Mouse (Mus musculus) frontal cortex, postnatal 10 days (tissue): Measurements from ENCODE around the gene Eef1akmt2.

ENCODE experiments used
- DNase-seq, 2 experiments: peaks; one replicate each; pipeline ENCODE4 v3.0.0; 2022; ENCODE audit warnings: low spot score in 2 of 2, mixed read lengths in 1 of 2

Eef1akmt2 gene

DNA sequence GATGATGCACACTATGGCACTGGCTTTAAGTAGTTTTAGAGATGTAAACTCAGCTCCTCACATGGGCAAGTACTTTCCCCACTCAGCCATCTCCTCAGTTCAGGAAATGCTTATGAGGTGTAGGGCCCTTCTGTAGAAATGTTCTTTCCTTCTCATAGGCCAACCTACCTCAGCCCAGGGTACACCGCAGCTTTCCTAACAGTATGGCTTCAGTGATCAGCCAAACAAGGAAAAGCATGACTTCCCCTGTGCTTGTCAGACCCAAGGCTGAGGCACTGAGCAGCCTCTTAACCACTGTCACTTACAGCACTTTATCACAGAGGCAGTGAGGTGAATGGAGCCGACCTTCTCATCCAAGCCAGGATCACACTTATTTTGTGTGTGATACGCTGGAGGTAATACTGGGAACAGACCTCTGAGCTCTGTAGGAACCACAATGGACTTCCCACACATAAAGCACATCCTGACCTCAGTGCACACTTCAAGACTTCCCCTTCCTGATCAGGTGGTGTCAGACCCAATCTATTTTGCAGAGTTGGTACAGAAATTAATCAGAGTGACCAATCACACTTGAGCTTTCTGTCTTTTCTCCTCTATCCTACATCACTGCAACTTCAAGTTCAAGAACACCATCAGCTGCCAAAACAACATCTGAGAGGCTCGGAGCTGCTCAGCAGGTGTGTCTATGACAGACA, 64.8 kb downstream of the Eef1akmt2 start:
- DNase-seq: no peak

DNA sequence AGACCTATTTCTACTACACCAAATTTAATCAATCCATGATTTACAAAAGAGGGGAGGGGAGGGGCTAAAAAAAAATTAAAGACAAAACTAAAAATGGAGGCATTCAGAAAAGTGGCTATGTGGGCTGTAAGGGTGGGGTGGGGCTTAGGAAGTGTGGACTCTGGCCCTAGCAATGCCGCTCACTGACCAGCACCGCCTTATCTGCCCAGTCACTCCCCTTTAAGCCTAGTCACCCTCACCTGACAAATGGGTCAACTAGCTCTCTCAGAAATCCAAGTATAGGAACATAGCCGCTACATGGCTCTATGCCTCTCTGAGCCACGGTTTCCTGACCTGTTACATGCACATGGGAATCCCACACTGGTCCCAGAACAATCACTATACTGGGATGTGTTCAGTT, 65.5 kb downstream of the Eef1akmt2 start:
- DNase-seq: no peak

DNA sequence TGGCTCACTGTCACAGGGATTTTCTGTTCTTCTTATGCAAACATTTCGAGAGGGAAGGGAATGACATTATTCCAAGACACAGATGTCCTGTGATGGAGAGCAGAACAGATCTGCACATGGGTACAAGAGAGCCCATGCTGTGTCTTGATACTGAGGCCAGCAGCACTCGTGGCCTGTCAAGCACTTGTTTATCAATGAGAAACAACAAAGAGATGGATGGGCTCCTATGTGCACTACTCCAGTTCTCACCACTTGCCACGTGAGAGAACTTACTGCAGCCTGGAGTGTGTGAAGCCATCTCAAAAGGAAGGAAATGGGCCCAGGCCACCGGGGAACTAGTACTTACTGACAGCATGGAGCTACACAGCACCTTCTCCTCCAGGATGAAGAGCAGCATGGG, 66.0 kb downstream of the Eef1akmt2 start:
- no peak for DNase-seq

DNA sequence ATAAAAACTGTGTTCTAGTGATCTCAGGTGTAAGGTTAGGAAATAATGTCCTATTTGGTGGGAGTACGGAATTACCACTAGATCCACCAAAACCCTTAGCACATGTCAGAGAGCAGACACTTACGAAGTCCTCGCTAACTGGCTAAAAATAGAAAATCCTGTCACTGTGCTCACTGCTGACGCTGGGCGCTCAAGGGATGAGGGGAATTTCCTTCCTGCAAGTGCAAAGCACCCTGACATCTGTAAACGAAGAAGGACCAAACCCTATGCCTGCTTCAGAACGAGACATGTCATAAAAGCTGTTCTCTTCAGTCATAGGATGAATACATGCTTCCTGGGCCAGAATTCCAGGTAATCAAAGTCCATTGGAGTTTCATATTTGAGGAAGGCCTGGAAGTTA, 66.5 kb downstream of the Eef1akmt2 start:
- no peak for DNase-seq

DNA sequence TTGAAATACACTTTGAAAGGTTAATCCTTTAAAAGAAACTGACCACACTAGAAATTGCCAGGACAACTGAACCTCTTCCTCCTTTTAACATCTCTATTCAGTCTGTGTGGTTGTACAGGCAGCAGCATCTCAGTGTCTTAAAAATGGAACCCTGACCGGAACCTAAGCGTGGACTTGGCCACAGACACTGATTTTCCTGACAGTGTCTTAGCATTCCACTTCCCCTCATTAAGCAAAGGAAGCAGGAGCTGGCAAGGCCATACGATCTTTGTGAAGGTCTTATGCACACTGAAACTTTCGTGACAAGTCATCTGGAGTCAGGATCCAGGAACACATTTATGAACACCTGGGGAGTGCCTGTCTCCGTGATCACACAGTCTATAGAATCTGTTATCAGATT, 68.4 kb downstream of the Eef1akmt2 start:
- no peak for DNase-seq

DNA sequence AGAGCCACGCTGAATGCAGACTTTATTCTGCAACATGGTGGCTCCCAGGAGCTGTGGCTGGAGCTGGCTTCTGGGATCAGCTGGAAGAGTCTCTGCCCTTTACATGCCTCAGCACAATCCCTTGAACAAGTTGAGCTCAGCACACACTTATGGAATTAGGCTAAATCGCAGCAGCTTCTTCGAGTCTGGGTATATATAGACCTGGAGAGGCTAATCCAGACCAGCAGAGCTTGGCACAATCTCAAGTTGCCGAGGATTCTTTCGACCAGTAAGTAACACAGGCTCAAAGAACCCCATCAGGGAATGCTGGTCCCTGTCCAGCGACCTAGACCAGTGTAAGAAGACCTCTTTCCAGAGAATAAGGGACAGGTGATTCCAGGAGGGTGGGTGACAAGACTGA, 70.6 kb downstream of the Eef1akmt2 start:
- DNase-seq: no peak

DNA sequence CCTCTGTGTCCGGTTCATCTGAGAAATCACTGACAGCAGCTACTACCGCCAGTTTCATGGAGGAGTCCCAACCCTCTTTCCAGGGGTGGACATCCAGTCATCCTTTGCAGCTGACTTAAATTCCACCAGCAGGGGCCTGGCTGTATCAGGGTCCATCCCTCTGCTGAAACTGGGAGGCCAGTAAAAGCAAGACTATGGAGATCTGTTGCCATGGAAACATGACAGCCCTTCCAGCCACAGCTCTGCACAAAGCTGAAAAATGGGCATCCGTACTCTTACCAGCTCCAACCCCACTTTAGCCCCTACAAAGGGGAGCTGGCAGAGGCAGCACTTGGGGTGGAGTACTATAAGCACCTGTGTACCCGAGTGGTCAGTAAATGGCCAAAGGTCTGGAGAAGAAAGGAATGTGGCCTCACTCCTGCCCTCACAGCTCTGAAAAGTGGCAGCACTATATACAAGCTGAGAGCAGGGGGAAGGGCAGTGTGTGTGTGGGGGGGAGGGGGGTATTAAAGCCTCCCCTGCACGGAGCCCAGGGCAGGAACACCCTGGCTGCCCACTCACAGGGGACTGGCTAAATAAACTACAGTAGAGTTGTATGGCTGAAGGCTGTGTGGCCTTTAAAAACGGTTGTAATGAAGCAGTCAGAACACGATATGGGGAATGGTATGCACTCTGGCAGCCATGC, 71.2 kb downstream of the Eef1akmt2 start:
- DNase-seq: no peak

DNA sequence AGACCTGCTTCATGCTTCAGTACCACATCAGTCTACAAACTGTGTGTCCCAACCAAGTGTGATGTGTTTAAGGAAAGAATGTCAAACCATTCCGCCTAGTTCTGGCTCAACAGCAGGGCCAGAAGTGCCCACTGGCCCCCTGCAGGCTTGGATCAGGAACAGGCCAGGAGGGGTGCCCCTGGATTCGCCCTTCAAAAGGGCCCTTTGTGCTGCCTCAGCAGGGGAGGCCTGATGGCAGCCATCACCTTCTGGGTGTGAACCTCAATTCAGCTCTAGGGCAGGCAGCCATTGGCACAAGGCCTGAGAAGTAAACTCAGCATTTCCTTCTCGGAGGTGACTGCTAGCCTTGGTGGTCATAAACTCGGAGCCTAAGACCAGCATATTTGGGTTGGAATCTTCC, 71.9 kb downstream of the Eef1akmt2 start:
- no peak for DNase-seq

DNA sequence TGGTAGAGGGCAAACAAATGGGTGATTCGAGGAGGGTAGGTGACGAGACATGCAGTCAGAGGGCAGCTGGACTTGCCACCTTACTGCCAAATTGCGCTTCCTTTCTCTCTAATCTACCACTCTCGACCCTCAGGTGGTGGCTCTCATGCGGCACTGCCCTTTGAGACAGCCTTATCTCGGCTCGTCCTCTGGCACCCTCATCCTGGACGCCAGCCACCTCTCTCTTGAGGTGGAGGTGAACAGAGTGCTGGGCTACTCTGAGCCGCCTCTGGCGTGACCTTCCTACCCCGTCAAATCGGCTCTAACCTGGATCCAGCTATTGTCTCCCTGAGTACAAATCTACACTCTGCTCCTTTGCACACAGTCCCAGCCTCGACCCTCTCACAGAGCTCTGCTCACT, 73.8 kb downstream of the Eef1akmt2 start:
- DNase-seq: no peak

DNA sequence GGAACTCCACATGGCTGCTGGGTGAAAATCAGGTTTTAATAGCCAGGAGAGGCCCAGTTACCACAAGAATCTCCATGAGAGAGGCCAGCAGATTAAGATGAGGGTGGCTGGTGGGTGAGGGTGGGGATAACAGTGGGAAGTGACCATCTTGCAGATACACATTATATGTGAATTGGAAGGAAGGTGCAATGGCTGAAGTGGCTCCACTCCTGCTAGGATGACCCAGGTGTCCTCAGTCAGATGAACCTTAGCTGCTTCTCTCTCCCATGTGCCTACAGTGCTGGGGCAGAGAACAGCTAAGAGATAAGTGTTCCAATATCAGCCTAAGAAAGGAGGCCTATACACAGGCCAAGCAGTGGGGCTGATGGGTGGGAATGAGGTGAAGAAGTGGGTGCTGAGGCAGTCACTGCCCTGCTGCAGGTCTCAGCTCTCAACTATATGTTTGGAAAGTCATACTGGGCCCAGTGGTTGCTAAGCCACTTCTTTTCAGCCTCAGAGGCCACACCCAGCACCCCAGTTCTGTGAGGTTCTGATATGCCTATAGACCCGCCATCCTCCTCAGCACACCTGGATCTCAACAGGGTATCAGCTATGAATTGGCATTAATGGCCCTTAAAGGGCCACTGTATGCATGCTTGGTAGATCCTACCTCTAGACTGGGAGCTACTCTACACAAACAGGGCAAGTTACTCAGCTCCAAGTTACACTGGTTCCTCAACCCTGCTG, 74.6 kb downstream of the Eef1akmt2 start:
- DNase-seq: no peak
